Comparison of ENCODE assay signal across 14 mouse cellular contexts in the genomic region with DNA sequence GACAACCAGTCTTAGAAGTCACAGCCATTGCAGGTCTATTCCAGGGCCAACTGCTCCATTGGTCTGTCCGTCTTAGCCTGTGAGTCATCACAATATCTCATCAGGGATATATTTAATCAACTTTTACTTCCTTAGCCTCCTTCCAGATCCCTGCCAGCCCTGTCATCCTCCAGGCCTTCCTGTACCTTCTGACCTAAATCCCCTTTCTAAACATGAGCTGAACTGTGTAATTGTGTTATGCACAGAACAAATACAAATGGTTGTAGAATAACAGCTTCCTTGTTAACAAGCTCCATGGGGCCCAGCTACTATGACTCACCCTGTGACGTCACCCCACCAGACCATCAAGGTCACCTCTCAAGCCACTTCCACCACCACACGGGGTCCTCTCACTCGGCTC.
A peak's percentile ranks its signal among the peaks of the same experiment; 100 is the strongest.
DNase-seq lines count a peak whose midpoint lies in the region; ATAC-seq and TF ChIP-seq lines count a peak whose summit lies in the region.
"Had no signal": no experiment of that assay in that cellular context is flagged by ENCODE, and none has a peak within 500 bp of the region (broad histone marks: within the 10 kb centered on the region; RNA-seq: fewer than 3 reads in every experiment).

No protein-coding gene starts in this region.

- 56% methylated on average over 4 of the region's 4 CpGs for WGBS in liver, embryonic 11.5 days
- WGBS in liver, embryonic 12.5 days (ENCODE audit: insufficient replicate concordance) = 55% methylated on average over 4 of the region's 4 CpGs
- 46% methylated on average over 4 of the region's 4 CpGs for WGBS in stomach, embryonic 15.5 days
- WGBS in hindbrain, postnatal 0 days = 74% methylated on average over 4 of the region's 4 CpGs
- 83% methylated on average over 4 of the region's 4 CpGs for WGBS in neural tube, embryonic 15.5 days

- ATAC-seq in liver, embryonic 11.5 days (replicated peaks; ENCODE audit: low FRiP score) = 0 out of 2 replicates have a peak, but pooled peaks have one; percentile 26
- no peak for ATAC-seq in liver, embryonic 12.5 days
- peak; percentile 65; the same call in 1 of the 2 replicates for ATAC-seq in stomach, embryonic 15.5 days (ENCODE audit: insufficient read depth, low FRiP score, low read depth)
- no peak for ATAC-seq in hindbrain, postnatal 0 days
- no peak for ATAC-seq in neural tube, embryonic 15.5 days (ENCODE audit: low FRiP score)

- no peak overlapping the region for H3K4me2 ChIP-seq in liver, embryonic 11.5 days
- H3K4me2 ChIP-seq in liver, embryonic 12.5 days = no peak overlapping the region
- H3K4me2 ChIP-seq in stomach, embryonic 15.5 days = no peak overlapping the region
- H3K4me2 ChIP-seq in hindbrain, postnatal 0 days (ENCODE audit: low read depth, low read length) = no peak overlapping the region
- no peak overlapping the region for H3K4me2 ChIP-seq in neural tube, embryonic 15.5 days
- H3K4me2 ChIP-seq: hindbrain, embryonic 12.5 days had no signal

- H3K27ac ChIP-seq in liver, embryonic 11.5 days (ENCODE audit: low read depth, low read length) = no peak overlapping the region
- no peak overlapping the region for H3K27ac ChIP-seq in liver, embryonic 12.5 days
- H3K27ac ChIP-seq in bone marrow macrophage, adult 2 months (ENCODE audit: insufficient read depth, low read depth, low read length) = peak overlapping the region; percentile 38; the same call in 1 of the 2 replicates
- no peak overlapping the region for H3K27ac ChIP-seq in stomach, embryonic 15.5 days
- no peak overlapping the region for H3K27ac ChIP-seq in hindbrain, postnatal 0 days
- no peak overlapping the region for H3K27ac ChIP-seq in neural tube, embryonic 15.5 days (replicated peaks)
- H3K27ac ChIP-seq: embryonic facial prominence, embryonic 10.5 days; hindbrain, embryonic 12.5 days had no signal

- no peak overlapping the region for H3K9ac ChIP-seq in liver, embryonic 11.5 days (ENCODE audit: low read depth, low read length)
- no peak overlapping the region for H3K9ac ChIP-seq in liver, embryonic 12.5 days
- H3K9ac ChIP-seq in stomach, embryonic 15.5 days = no peak overlapping the region
- no peak overlapping the region for H3K9ac ChIP-seq in hindbrain, postnatal 0 days (replicated peaks; ENCODE audit: low read length)
- no peak overlapping the region for H3K9ac ChIP-seq in neural tube, embryonic 15.5 days (replicated peaks)
- H3K9ac ChIP-seq: hindbrain, embryonic 12.5 days had no signal

- no peak for TF ChIP-seq POLR2A in bone marrow macrophage, adult 2 months (IDR thresholded peaks at IDR 0.05; ENCODE audit: borderline replicate concordance, low read depth, low read length)

- no peaks in the 10 kb centered on the region for H3K27me3 ChIP-seq in liver, embryonic 11.5 days (replicated peaks; ENCODE audit: control insufficient read depth, insufficient read depth, low read length)
- H3K27me3 ChIP-seq in liver, embryonic 12.5 days (replicated peaks) = no peaks in the 10 kb centered on the region
- H3K27me3 ChIP-seq in stomach, embryonic 15.5 days (replicated peaks) = no peaks in the 10 kb centered on the region
- H3K27me3 ChIP-seq in hindbrain, postnatal 0 days (ENCODE audit: insufficient read depth, low read length) = no peaks in the 10 kb centered on the region
- no peaks in the 10 kb centered on the region for H3K27me3 ChIP-seq in neural tube, embryonic 15.5 days (replicated peaks)
- H3K27me3 ChIP-seq: hindbrain, embryonic 12.5 days had no signal

- H3K36me3 ChIP-seq in liver, embryonic 11.5 days (ENCODE audit: control insufficient read depth, insufficient read depth, low read length) = no peaks in the 10 kb centered on the region
- no peaks in the 10 kb centered on the region for H3K36me3 ChIP-seq in liver, embryonic 12.5 days
- H3K36me3 ChIP-seq in stomach, embryonic 15.5 days = no peaks in the 10 kb centered on the region
- H3K36me3 ChIP-seq in hindbrain, postnatal 0 days (ENCODE audit: insufficient read depth, low read length) = no peaks in the 10 kb centered on the region
- H3K36me3 ChIP-seq in neural tube, embryonic 15.5 days = no peaks in the 10 kb centered on the region
- H3K36me3 ChIP-seq: embryonic facial prominence, embryonic 10.5 days; hindbrain, embryonic 12.5 days had no signal

- no peaks in the 10 kb centered on the region for H3K9me3 ChIP-seq in liver, embryonic 11.5 days (ENCODE audit: control insufficient read depth, low read length)
- no peaks in the 10 kb centered on the region for H3K9me3 ChIP-seq in liver, embryonic 12.5 days (replicated peaks)
- no peaks in the 10 kb centered on the region for H3K9me3 ChIP-seq in stomach, embryonic 15.5 days
- no peaks in the 10 kb centered on the region for H3K9me3 ChIP-seq in hindbrain, postnatal 0 days (ENCODE audit: low read length)
- H3K9me3 ChIP-seq in neural tube, embryonic 15.5 days (replicated peaks) = no peaks in the 10 kb centered on the region
- H3K9me3 ChIP-seq: embryonic facial prominence, embryonic 10.5 days; hindbrain, embryonic 12.5 days had no signal

- TF ChIP-seq CTCF in bone marrow macrophage, adult 2 months (IDR thresholded peaks at IDR 0.05; ENCODE audit: low read depth, low read length) = no peak
- TF ChIP-seq CTCF in hindbrain, postnatal 0 days (IDR thresholded peaks at IDR 0.05; ENCODE audit: low read depth) = no peak

- no peaks in the 10 kb centered on the region for H3K4me1 ChIP-seq in liver, embryonic 11.5 days (replicated peaks; ENCODE audit: control insufficient read depth, insufficient read depth, low read length)
- H3K4me1 ChIP-seq in liver, embryonic 12.5 days = no peaks in the 10 kb centered on the region
- peaks cover 22% of the 10 kb centered on the region for H3K4me1 ChIP-seq in bone marrow macrophage, adult 2 months (ENCODE audit: control insufficient read depth, insufficient read depth, low read length)
- no peaks in the 10 kb centered on the region; the same call in 1 of the 2 replicates for H3K4me1 ChIP-seq in stomach, embryonic 15.5 days
- H3K4me1 ChIP-seq in hindbrain, postnatal 0 days (ENCODE audit: insufficient read depth, low read length) = no peaks in the 10 kb centered on the region
- H3K4me1 ChIP-seq in neural tube, embryonic 15.5 days = no peaks in the 10 kb centered on the region
- H3K4me1 ChIP-seq: embryonic facial prominence, embryonic 10.5 days; hindbrain, embryonic 12.5 days had no signal

- peak; percentile 17 to 51 for DNase-seq in adrenal gland, postnatal 36 days
- DNase-seq in adrenal gland, adult 8-10 months = no peak
- no peak for DNase-seq in liver, embryonic 11.5 days (ENCODE audit: low spot score)
- DNase-seq in hindbrain, postnatal 0 days (ENCODE audit: low spot score) = no peak
- DNase-seq: cerebellum, postnatal 25 days; kidney, adult 8-10 months; lung, postnatal 10 days; thymus, postnatal 4 days had no signal

- H3K4me3 ChIP-seq in liver, embryonic 11.5 days (ENCODE audit: low read depth, low read length) = no peak overlapping the region
- no peak overlapping the region for H3K4me3 ChIP-seq in liver, embryonic 12.5 days
- H3K4me3 ChIP-seq in bone marrow macrophage, adult 2 months (ENCODE audit: insufficient read depth, low read length) = no peak overlapping the region
- no peak overlapping the region for H3K4me3 ChIP-seq in stomach, embryonic 15.5 days (replicated peaks)
- no peak overlapping the region for H3K4me3 ChIP-seq in hindbrain, postnatal 0 days (ENCODE audit: low read length)
- no peak overlapping the region for H3K4me3 ChIP-seq in neural tube, embryonic 15.5 days (replicated peaks)
- H3K4me3 ChIP-seq: embryonic facial prominence, embryonic 10.5 days; hindbrain, embryonic 12.5 days had no signal

Comparison
In these comparisons a context has a peak if more than half of its experiments do, and no peak if none do; other contexts are left out.
1. DNase-seq: peak in adrenal gland, postnatal 36 days (2 of 2); none in adrenal gland, adult 8-10 months (single experiment), liver, embryonic 11.5 days (single experiment) and hindbrain, postnatal 0 days (single experiment).
2. ATAC-seq: peak in liver, embryonic 11.5 days (single experiment) and stomach, embryonic 15.5 days (single experiment); none in liver, embryonic 12.5 days (single experiment), hindbrain, postnatal 0 days (single experiment) and neural tube, embryonic 15.5 days (single experiment).